Mouse (Mus musculus): ENCODE results near the gene Gm5936. TPM values are rescaled to one million over a fixed set of nuclear protein-coding genes. Genes with fewer than 3 reads are reported as not detected.
"Not testable (repeated sequence)": the region's sequence is repeated elsewhere in the genome, so short reads cannot be mapped to it uniquely, and the experiment has no call there.

The Gm5936 gene
- polyA plus RNA-seq (2012; ENCODE audit: insufficient read depth, low replicate concordance): 0.03 TPM in 1 of 2 replicates, not detected in the other

- H3K27me3 ChIP-seq (replicated peaks); H3K4me1 ChIP-seq; H3K9me3 ChIP-seq; H3K4me3 ChIP-seq (replicated peaks); H3K36me3 ChIP-seq (replicated peaks; ENCODE audit: low read length): not testable (repeated sequence)
These were observed at the start of gene Gm5936 for GRCm38 (mm10) chrX:74836842-74837522. Gene Gm5936 (plus strand): TSS chrX:74837196.

GRCm38 (mm10) chrX:74856104-74856503 is 19.1 kb downstream of the Gm5936 start:
- H3K9me3 ChIP-seq: peaks cover 19% of the 10 kb centered on the region
- H3K27me3 ChIP-seq (replicated peaks); H3K4me1 ChIP-seq; H3K4me3 ChIP-seq (replicated peaks); H3K36me3 ChIP-seq (replicated peaks; ENCODE audit: low read length): not testable (repeated sequence)

GRCm38 (mm10) chrX:74880123-74880522 is 43.1 kb downstream of the Gm5936 start:
- not testable (repeated sequence) for H3K4me3 ChIP-seq (replicated peaks); H3K27me3 ChIP-seq (replicated peaks); H3K9me3 ChIP-seq; H3K36me3 ChIP-seq (replicated peaks; ENCODE audit: low read length); H3K4me1 ChIP-seq

Other genes with a start within 250 kb of the Gm5936 start
- gene Olfr1325, start 244.5 kb upstream of the Gm5936 start, polyA plus RNA-seq (2012; ENCODE audit: insufficient read depth, low replicate concordance): not detected in 2 replicates
- gene Gm5640, start 191.6 kb upstream of the Gm5936 start, polyA plus RNA-seq (2012; ENCODE audit: insufficient read depth, low replicate concordance): not detected in 2 replicates
- 3.3 TPM in 1 of 2 replicates, not detected in the other for gene Gm6890, start 96.3 kb upstream of the Gm5936 start, polyA plus RNA-seq (2012; ENCODE audit: insufficient read depth, low replicate concordance)
- 0.41 TPM in 1 of 2 replicates, not detected in the other for gene Gab3, start 248.3 kb downstream of the Gm5936 start, polyA plus RNA-seq (2012; ENCODE audit: insufficient read depth, low replicate concordance)

All from megakaryocyte, embryonic 14.5 days (primary cell).